Mouse (Mus musculus) cerebellum, postnatal 10 days (tissue): ENCODE results near the gene Iars2.
A peak's percentile ranks its signal among the peaks of the same experiment; 100 is the strongest.

Experiments used
- DNase-seq, 2 experiments: peaks; one replicate each; pipeline ENCODE4 v3.0.0; 2021; ENCODE audit warnings: mixed read lengths in 2 of 2

Gene Iars2

GRCm38 (mm10) chr1:185328721-185329610, at the start of gene Iars2:
Gene Iars2 (minus strand): TSS chr1:185329396.
- DNase-seq: peak; percentile 97

GRCm38 (mm10) chr1:185377429-185377828, 48.2 kb upstream of the Iars2 start:
- no peak for DNase-seq

- DNase-seq: no peak
These were observed 47.2 kb upstream of the Iars2 start for GRCm38 (mm10) chr1:185376390-185376789.

GRCm38 (mm10) chr1:185369979-185370378, 40.8 kb upstream of the Iars2 start:
- no peak for DNase-seq

- DNase-seq: no peak
These were observed 38.2 kb upstream of the Iars2 start for GRCm38 (mm10) chr1:185367383-185367782.

- peak; percentile 9 to 15 for DNase-seq
These were observed 35.0 kb upstream of the Iars2 start for GRCm38 (mm10) chr1:185364183-185364540.

GRCm38 (mm10) chr1:185363526-185364182, 34.5 kb upstream of the Iars2 start:
- peak; percentile 56 to 70 for DNase-seq

- DNase-seq: peak; percentile 99 to 100
These were observed 33.7 kb upstream of the Iars2 start, which contains the start of gene Eprs for GRCm38 (mm10) chr1:185362677-185363520. Gene Eprs (plus strand): TSS chr1:185363044.

GRCm38 (mm10) chr1:185358211-185358610, 29.0 kb upstream of the Iars2 start:
- no peak for DNase-seq

- DNase-seq: no peak
These were observed 27.1 kb upstream of the Iars2 start for GRCm38 (mm10) chr1:185356246-185356645.

GRCm38 (mm10) chr1:185354731-185355130, 25.5 kb upstream of the Iars2 start:
- no peak for DNase-seq

GRCm38 (mm10) chr1:185353351-185353750, 24.2 kb upstream of the Iars2 start:
- no peak for DNase-seq

- no peak for DNase-seq
These were observed 23.0 kb upstream of the Iars2 start for GRCm38 (mm10) chr1:185352151-185352550.

- DNase-seq: no peak
These were observed 21.4 kb upstream of the Iars2 start for GRCm38 (mm10) chr1:185350611-185351010.

- no peak for DNase-seq
These were observed 20.5 kb upstream of the Iars2 start for GRCm38 (mm10) chr1:185349741-185350140.

GRCm38 (mm10) chr1:185346188-185346587, 17.0 kb upstream of the Iars2 start:
- no peak for DNase-seq

- no peak for DNase-seq
These were observed 14.2 kb upstream of the Iars2 start for GRCm38 (mm10) chr1:185343422-185343821.

GRCm38 (mm10) chr1:185342441-185342840, 13.2 kb upstream of the Iars2 start:
- peak in 1 of 2 experiments; percentile 36 for DNase-seq

GRCm38 (mm10) chr1:185336535-185336934, 7.3 kb upstream of the Iars2 start:
- no peak for DNase-seq

- DNase-seq: no peak
These were observed 6.1 kb upstream of the Iars2 start for GRCm38 (mm10) chr1:185335231-185335765.

- peak in 1 of 2 experiments; percentile 19 for DNase-seq
These were observed 4.9 kb upstream of the Iars2 start for GRCm38 (mm10) chr1:185334136-185334535.

GRCm38 (mm10) chr1:185333651-185334050, 4.5 kb upstream of the Iars2 start:
- DNase-seq: no peak

- peak; percentile 91 to 94 for DNase-seq
These were observed 2.8 kb upstream of the Iars2 start, which contains the start of gene Bpnt1 for GRCm38 (mm10) chr1:185331983-185332430. Gene Bpnt1 (plus strand): TSS chr1:185332149.
